Mouse (Mus musculus): ENCODE results near the gene Hibadh.
"Not testable (repeated sequence)": the region's sequence is repeated elsewhere in the genome, so short reads cannot be mapped to it uniquely, and the experiment has no call there.

Hibadh gene

GRCm38 (mm10) chr6:52640224-52640712, at the start of gene Hibadh:
Gene Hibadh (minus strand): TSS chr6:52640389.
- DNase-seq = peak; percentile 97

GRCm38 (mm10) chr6:52686901-52687500, 46.8 kb upstream of the Hibadh start:
- no peak for DNase-seq

GRCm38 (mm10) chr6:52682607-52683006, 42.4 kb upstream of the Hibadh start:
- DNase-seq = no peak

- no peak for DNase-seq
These were observed 41.8 kb upstream of the Hibadh start for GRCm38 (mm10) chr6:52681847-52682485.

- no peak for DNase-seq
These were observed 40.4 kb upstream of the Hibadh start for GRCm38 (mm10) chr6:52680458-52681032.

GRCm38 (mm10) chr6:52679565-52679964, 39.4 kb upstream of the Hibadh start:
- DNase-seq = no peak

GRCm38 (mm10) chr6:52677534-52677933, 37.3 kb upstream of the Hibadh start:
- not testable (repeated sequence) for DNase-seq

- no peak for DNase-seq
These were observed 35.2 kb upstream of the Hibadh start for GRCm38 (mm10) chr6:52675222-52675921.

- no peak for DNase-seq
These were observed 34.4 kb upstream of the Hibadh start for GRCm38 (mm10) chr6:52674541-52674940.

GRCm38 (mm10) chr6:52673706-52674105, 33.5 kb upstream of the Hibadh start:
- DNase-seq = no peak

GRCm38 (mm10) chr6:52672539-52672938, 32.4 kb upstream of the Hibadh start:
- DNase-seq = no peak

- DNase-seq = no peak
These were observed 31.6 kb upstream of the Hibadh start for GRCm38 (mm10) chr6:52671791-52672190.

GRCm38 (mm10) chr6:52669878-52670277, 29.7 kb upstream of the Hibadh start:
- DNase-seq = not testable (repeated sequence)

GRCm38 (mm10) chr6:52667641-52668040, 27.5 kb upstream of the Hibadh start:
- DNase-seq = no peak

GRCm38 (mm10) chr6:52663021-52663420, 22.8 kb upstream of the Hibadh start:
- DNase-seq = no peak

- no peak for DNase-seq
These were observed 15.1 kb upstream of the Hibadh start for GRCm38 (mm10) chr6:52655266-52655665.

- DNase-seq = no peak
These were observed 8.6 kb upstream of the Hibadh start for GRCm38 (mm10) chr6:52648806-52649205.

GRCm38 (mm10) chr6:52648031-52648430, 7.8 kb upstream of the Hibadh start:
- no peak for DNase-seq

- no peak for DNase-seq
These were observed 5.7 kb upstream of the Hibadh start for GRCm38 (mm10) chr6:52645926-52646325.

GRCm38 (mm10) chr6:52642152-52642551, 2.0 kb upstream of the Hibadh start:
- DNase-seq = no peak

- no peak for DNase-seq
These were observed 887 bp upstream of the Hibadh start for GRCm38 (mm10) chr6:52641076-52641475.

- no peak for DNase-seq
These were observed 504 bp downstream of the Hibadh start for GRCm38 (mm10) chr6:52639546-52640223.

All from right cerebral cortex, adult 18-20 months (tissue).